Mouse (Mus musculus) heart, embryonic 15.5 days (tissue): Measurements from ENCODE around the gene Kcnk6. TPM values are rescaled to one million over a fixed set of nuclear protein-coding genes. Genes with fewer than 3 reads are reported as not detected.
A peak's percentile ranks its signal among the peaks of the same experiment; 100 is the strongest.
"Not testable (repeated sequence)": the region's sequence is repeated elsewhere in the genome, so short reads cannot be mapped to it uniquely, and the experiment has no call there.

Source experiments
- ATAC-seq: fragments of 200-750 bp; cut with Nextera tagmentation; replicated peaks from 2 replicates; pipeline ENCODE4 v1.8.0; 2017; ENCODE audit warnings: low read depth, moderate TSS enrichment; ENCODE audit not compliant: insufficient number of reproducible peaks, insufficient read depth, low FRiP score
- H3K27ac ChIP-seq: fragments of 300-500 bp; sonication (generic); 2 replicates; pipeline ENCODE4 v1.5.1; 2015; ENCODE audit warnings: mild to moderate bottlenecking, inconsistent platforms
- H3K27me3 ChIP-seq: fragments of 300-500 bp; sonication (generic); 2 replicates; pipeline ENCODE4 v1.6.1; 2015; ENCODE audit warnings: inconsistent platforms
- H3K36me3 ChIP-seq: fragments of 300-500 bp; sonication (generic); 2 replicates; pipeline ENCODE4 v1.6.1; 2015; ENCODE audit warnings: mild to moderate bottlenecking, inconsistent platforms
- H3K4me1 ChIP-seq: fragments of 300-500 bp; sonication (generic); replicated peaks from 2 replicates; pipeline ENCODE4 v1.6.1; 2015; ENCODE audit warnings: inconsistent platforms
- H3K4me2 ChIP-seq: fragments of 300-500 bp; sonication (generic); 2 replicates; pipeline ENCODE4 v1.6.1; 2015; ENCODE audit warnings: inconsistent platforms, mild to moderate bottlenecking, moderate library complexity
- H3K4me3 ChIP-seq: fragments of 300-500 bp; sonication (generic); 2 replicates; pipeline ENCODE4 v1.5.1; 2015; ENCODE audit warnings: mild to moderate bottlenecking, inconsistent platforms
- H3K9ac ChIP-seq: fragments of 300-500 bp; sonication (generic); 2 replicates; pipeline ENCODE4 v1.6.1; 2015; ENCODE audit warnings: mild to moderate bottlenecking, inconsistent platforms
- H3K9me3 ChIP-seq: fragments of 300-500 bp; sonication (generic); replicated peaks from 2 replicates; pipeline ENCODE4 v1.6.1; 2016; ENCODE audit warnings: inconsistent platforms
- WGBS: fragments of 180-500 bp; shearing (Covaris S2); methylation state at CpG from one replicate; pipeline ENCODE4 v1.1.7; 2015; ENCODE audit warnings: mixed read lengths; 5-methylcytosine and 5-hydroxymethylcytosine counted together
- polyA plus RNA-seq: library from polyadenylated mRNA; unstranded; fragments of >200 nt; fragmentation: Nextera tagmentation; extraction: Ambion mirVana; gene quantifications from 2 replicates; pipeline ENCODE4 v1.2.1, GENCODE M21; 2015

Kcnk6 gene
- polyA plus RNA-seq, 1 experiment from 2014 or later, result 1.4 TPM

GRCm38 (mm10) chr7:29202577-29202976 lies 29.7 kb downstream of the Kcnk6 start:
- peaks cover 2% of the 10 kb centered on the region; the same call in 1 of the 2 replicates for H3K27me3 ChIP-seq
- H3K4me3 ChIP-seq, result no peak overlapping the region
- H3K36me3 ChIP-seq, result no peaks in the 10 kb centered on the region
- 64% methylated on average over 6 of the region's 6 CpGs for WGBS
- no peak overlapping the region for H3K27ac ChIP-seq
- no peak overlapping the region for H3K9ac ChIP-seq
- no peak overlapping the region for H3K4me2 ChIP-seq
- no peak for ATAC-seq
- H3K9me3 ChIP-seq, result no peaks in the 10 kb centered on the region
- H3K4me1 ChIP-seq, result no peaks in the 10 kb centered on the region

GRCm38 (mm10) chr7:29194230-29194629 lies 38.1 kb downstream of the Kcnk6 start:
- H3K9me3 ChIP-seq, H3K27me3 ChIP-seq, H3K27ac ChIP-seq, H3K9ac ChIP-seq, H3K4me3 ChIP-seq, H3K4me1 ChIP-seq, ATAC-seq, H3K36me3 ChIP-seq, H3K4me2 ChIP-seq: not testable (repeated sequence)
- 100% methylated on average over 1 of the region's 1 CpGs for WGBS

GRCm38 (mm10) chr7:29181323-29181722 lies 51.0 kb downstream of the Kcnk6 start:
- not testable (repeated sequence) for H3K4me3 ChIP-seq, ATAC-seq, H3K27me3 ChIP-seq, H3K4me2 ChIP-seq, H3K9me3 ChIP-seq, H3K9ac ChIP-seq, H3K36me3 ChIP-seq, H3K27ac ChIP-seq
- peaks cover 13% of the 10 kb centered on the region for H3K4me1 ChIP-seq
- 89% methylated on average over 4 of the region's 4 CpGs for WGBS

GRCm38 (mm10) chr7:29180854-29181236 lies 51.5 kb downstream of the Kcnk6 start:
- H3K9me3 ChIP-seq, result no peaks in the 10 kb centered on the region
- peak overlapping the region; percentile 71 for H3K4me2 ChIP-seq
- H3K4me1 ChIP-seq, result peaks cover 13% of the 10 kb centered on the region
- ATAC-seq, result no peak
- peaks cover 8% of the 10 kb centered on the region for H3K36me3 ChIP-seq
- H3K27me3 ChIP-seq, result no peaks in the 10 kb centered on the region
- WGBS, result 37% methylated on average over 5 of the region's 5 CpGs
- H3K9ac ChIP-seq, result no peak overlapping the region
- H3K27ac ChIP-seq, result no peak overlapping the region; the same call in 1 of the 2 replicates
- peak overlapping the region; percentile 91 for H3K4me3 ChIP-seq

GRCm38 (mm10) chr7:29180077-29180853 lies 52.0 kb downstream of the Kcnk6 start, which contains the start of gene Psmd8:
Gene Psmd8, minus strand, starts transcription at chr7:29180701.
- Histone ChIP-seq H3K4me1 (peaks cover 13% of the 10 kb centered on the region), H3K9ac (peak within 1 kb of the TSS; percentile 82), H3K36me3 (peaks cover 14% of the 10 kb centered on the region), H3K27ac (peak within 1 kb of the TSS; percentile 74), H3K4me3 (peak within 1 kb of the TSS; percentile 91), H3K9me3 (no peaks in the 10 kb centered on the region), H3K27me3 (no peaks in the 10 kb centered on the region), H3K4me2 (peak within 1 kb of the TSS; percentile 71)
- WGBS, result under 1% methylated on average over 62 of the region's 62 CpGs
- peak; percentile 96 for ATAC-seq

- no peak overlapping the region for H3K27ac ChIP-seq
- H3K27me3 ChIP-seq, result peaks cover under 1% of the 10 kb centered on the region; the same call in 1 of the 2 replicates
- 22% methylated on average over 7 of the region's 7 CpGs for WGBS
- H3K36me3 ChIP-seq, result peaks cover 24% of the 10 kb centered on the region
- H3K4me3 ChIP-seq, result peak overlapping the region; percentile 91
- ATAC-seq, result no peak
- 0 out of 2 replicates have a peak overlapping the region, but pooled peaks have one; percentile 82 for H3K9ac ChIP-seq
- no peaks in the 10 kb centered on the region for H3K9me3 ChIP-seq
- H3K4me2 ChIP-seq, result peak overlapping the region; percentile 71
- H3K4me1 ChIP-seq, result peaks cover 13% of the 10 kb centered on the region
Observed at GRCm38 (mm10) chr7:29179323-29179722, 53.0 kb downstream of the Kcnk6 start.

- no peak overlapping the region for H3K4me3 ChIP-seq
- WGBS, result 90% methylated on average over 4 of the region's 4 CpGs
- peaks cover 36% of the 10 kb centered on the region for H3K36me3 ChIP-seq
- peaks cover 12% of the 10 kb centered on the region for H3K27me3 ChIP-seq
- H3K4me1 ChIP-seq, result peaks cover 13% of the 10 kb centered on the region
- no peak overlapping the region for H3K27ac ChIP-seq
- no peak overlapping the region for H3K4me2 ChIP-seq
- H3K9me3 ChIP-seq, result no peaks in the 10 kb centered on the region
- no peak for ATAC-seq
- no peak overlapping the region for H3K9ac ChIP-seq
Observed at GRCm38 (mm10) chr7:29178106-29178505, 54.2 kb downstream of the Kcnk6 start.

GRCm38 (mm10) chr7:29172390-29173016 lies 59.8 kb downstream of the Kcnk6 start:
- Histone ChIP-seq H3K27ac (no peak overlapping the region), H3K9me3 (no peaks in the 10 kb centered on the region), H3K4me3 (no peak overlapping the region), H3K27me3 (peaks cover 52% of the 10 kb centered on the region), H3K36me3 (peaks cover 36% of the 10 kb centered on the region), H3K4me2 (no peak overlapping the region; the same call in 1 of the 2 replicates), H3K9ac (no peak overlapping the region), H3K4me1 (peaks cover 42% of the 10 kb centered on the region)
- no peak for ATAC-seq
- 39% methylated on average over 32 of the region's 32 CpGs for WGBS

Other genes starting within 250 kb of the Kcnk6 start
- gene Ryr1, start 107.3 kb downstream of the Kcnk6 start, polyA plus RNA-seq, result 0.09 and 0.15 TPM in 2 replicates
- 0.39 and 0.90 TPM in 2 replicates for gene Rasgrp4, start 97.7 kb downstream of the Kcnk6 start, polyA plus RNA-seq
- 15.6 and 19.9 TPM in 2 replicates for gene Fam98c, start 76.3 kb downstream of the Kcnk6 start, polyA plus RNA-seq
- 0.28 and 0.53 TPM in 2 replicates for gene Ggn, start 62.3 kb downstream of the Kcnk6 start, polyA plus RNA-seq
- gene Spred3, start 62.1 kb downstream of the Kcnk6 start, polyA plus RNA-seq, result 1.2 and 1.5 TPM in 2 replicates
- 204 and 207 TPM in 2 replicates for gene Psmd8, start 51.8 kb downstream of the Kcnk6 start, polyA plus RNA-seq
- 0.25 and 0.84 TPM in 2 replicates for gene Catsperg1, start 18.5 kb downstream of the Kcnk6 start, polyA plus RNA-seq
- 98.2 and 107 TPM in 2 replicates for gene Yif1b, start 5.8 kb upstream of the Kcnk6 start, polyA plus RNA-seq
- 6.3 and 7.1 TPM in 2 replicates for gene 2200002D01Rik, start 16.0 kb upstream of the Kcnk6 start, polyA plus RNA-seq
- gene Spint2, start 49.4 kb upstream of the Kcnk6 start, polyA plus RNA-seq, result 77.9 and 125 TPM in 2 replicates
- 17.0 and 20.8 TPM in 2 replicates for gene Ppp1r14a, start 56.8 kb upstream of the Kcnk6 start, polyA plus RNA-seq
- 2.6 and 3.9 TPM in 2 replicates for gene Dpf1, start 71.4 kb upstream of the Kcnk6 start, polyA plus RNA-seq